22 mouse cellular contexts compared by ENCODE assay signal in the genomic region with DNA sequence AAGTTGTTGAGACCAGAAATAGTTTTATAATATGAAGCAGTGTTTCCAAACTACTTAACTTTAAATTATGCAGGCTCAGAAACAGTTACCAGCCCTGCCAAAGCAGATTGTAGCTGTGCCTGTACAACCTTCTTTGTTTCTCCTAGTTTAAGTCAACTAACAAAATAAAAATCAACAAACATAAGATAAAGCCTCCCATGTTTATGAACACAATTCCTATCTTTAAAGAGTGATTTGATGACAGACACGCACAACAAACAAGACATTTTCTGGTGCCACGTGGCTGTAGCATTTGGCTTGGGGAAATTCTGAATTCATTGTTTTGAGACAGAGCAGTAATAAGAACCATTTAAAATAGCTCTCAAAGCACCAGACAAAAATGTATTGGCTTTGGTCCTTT.
"Had no signal": no experiment of that assay in that cellular context is flagged by ENCODE, and none has a peak within 500 bp of the region (broad histone marks: within the 10 kb centered on the region; RNA-seq: fewer than 3 reads in every experiment).

No protein-coding gene starts in this region.

- H3K9ac ChIP-seq: limb, embryonic 12.5 days; limb, embryonic 15.5 days; liver, embryonic 14.5 days; liver, postnatal 0 days; lung, embryonic 14.5 days; midbrain, embryonic 12.5 days; midbrain, embryonic 15.5 days; neural tube, embryonic 12.5 days; neural tube, embryonic 15.5 days had no signal

- ATAC-seq: liver, postnatal 0 days; lung, postnatal 0 days; midbrain, embryonic 15.5 days had no signal

- H3K36me3 ChIP-seq: limb, embryonic 12.5 days; limb, embryonic 15.5 days; midbrain, embryonic 12.5 days; midbrain, embryonic 15.5 days; neural tube, embryonic 12.5 days; neural tube, embryonic 15.5 days had no signal

- H3K9me3 ChIP-seq: limb, embryonic 12.5 days; limb, embryonic 15.5 days; midbrain, embryonic 12.5 days; midbrain, embryonic 15.5 days; neural tube, embryonic 12.5 days; neural tube, embryonic 15.5 days had no signal

- H3K4me3 ChIP-seq: limb, embryonic 12.5 days; limb, embryonic 15.5 days; midbrain, embryonic 12.5 days; midbrain, embryonic 15.5 days; neural tube, embryonic 12.5 days; neural tube, embryonic 15.5 days had no signal

- H3K27ac ChIP-seq: kidney, postnatal 0 days; limb, embryonic 12.5 days; limb, embryonic 15.5 days; liver, embryonic 14.5 days; macrophage; midbrain, embryonic 12.5 days; midbrain, embryonic 15.5 days; neural tube, embryonic 12.5 days; neural tube, embryonic 15.5 days; stomach, postnatal 0 days had no signal

- H3K4me1 ChIP-seq: limb, embryonic 12.5 days; limb, embryonic 15.5 days; midbrain, embryonic 12.5 days; midbrain, embryonic 15.5 days; neural tube, embryonic 12.5 days; neural tube, embryonic 15.5 days had no signal

- H3K27me3 ChIP-seq: limb, embryonic 12.5 days; limb, embryonic 15.5 days; midbrain, embryonic 12.5 days; midbrain, embryonic 15.5 days; neural tube, embryonic 12.5 days; neural tube, embryonic 15.5 days had no signal

- H3K4me2 ChIP-seq: limb, embryonic 12.5 days; limb, embryonic 15.5 days; liver, embryonic 11.5 days; lung, embryonic 14.5 days; midbrain, embryonic 12.5 days; midbrain, embryonic 15.5 days; neural tube, embryonic 12.5 days; neural tube, embryonic 15.5 days had no signal

- DNase-seq: kidney, postnatal 25 days; left cerebral cortex, postnatal 4 days; liver, postnatal 0 days; lung, embryonic 14.5 days; right cerebral cortex, adult 18-20 months; right cerebral cortex, postnatal 14 days; right cerebral cortex, postnatal 4 days; thymus, adult 2 months; thymus, postnatal 14 days; thymus, postnatal 4 days had no signal
